Mouse (Mus musculus): Measurements from ENCODE around the gene Unc45b.

Gene Unc45b

DNA sequence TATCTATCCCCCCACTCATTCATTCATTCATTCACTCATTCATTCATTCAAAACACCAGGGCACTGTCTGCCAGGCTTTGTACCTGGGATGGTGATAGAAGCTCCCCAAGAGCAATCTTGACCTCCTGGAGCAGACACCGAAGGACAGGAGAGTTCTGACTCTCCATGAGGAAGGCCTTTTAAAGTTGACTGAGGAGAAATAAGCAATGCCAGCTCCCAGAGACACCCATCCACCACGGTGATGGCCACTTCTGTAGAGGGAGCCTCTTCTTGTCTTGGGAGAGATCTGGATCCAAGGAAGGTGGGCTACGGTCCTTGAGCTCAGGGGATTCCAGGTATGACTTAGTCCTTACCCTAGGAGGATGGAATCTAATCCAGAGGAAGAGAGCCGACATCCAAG lies at the start of gene Unc45b:
Gene Unc45b (plus strand): TSS at position 301 of the 400 bp plus-strand sequence.
- in situ Hi-C loops (cut with MboI) = loop anchor here (25.0 kb wide), 1 partner anchor 277 kb away; the partner anchor contains the start of genes Slfn3 and Slfn4

GRCm38 (mm10) chr11:82860759-82861158 lies 49.6 kb upstream of the Unc45b start:
- in situ Hi-C loops (cut with MboI) = no loop called here

GRCm38 (mm10) chr11:82861558-82861957 lies 48.8 kb upstream of the Unc45b start:
- in situ Hi-C loops (cut with MboI) = no loop called here

DNA sequence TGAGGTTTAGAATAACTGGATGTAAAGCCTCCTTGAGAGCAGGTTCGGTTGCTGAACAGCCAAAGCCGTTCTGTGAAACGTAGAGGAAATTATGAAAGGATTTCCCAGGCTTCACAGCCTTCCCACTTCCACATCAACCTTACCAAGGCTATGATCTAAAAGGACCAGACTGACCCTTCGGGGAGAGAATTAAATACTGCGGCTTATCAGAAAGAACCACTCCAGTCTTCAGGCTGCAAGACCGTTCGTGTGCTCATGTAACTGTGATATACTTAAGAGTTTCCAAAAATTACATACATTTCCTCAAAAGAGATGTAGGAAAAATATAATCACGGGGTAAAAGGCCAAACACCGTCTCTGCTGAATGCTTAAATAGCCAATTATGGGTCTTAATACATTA lies 47.7 kb upstream of the Unc45b start:
- in situ Hi-C loops (cut with MboI) = no loop called here

DNA sequence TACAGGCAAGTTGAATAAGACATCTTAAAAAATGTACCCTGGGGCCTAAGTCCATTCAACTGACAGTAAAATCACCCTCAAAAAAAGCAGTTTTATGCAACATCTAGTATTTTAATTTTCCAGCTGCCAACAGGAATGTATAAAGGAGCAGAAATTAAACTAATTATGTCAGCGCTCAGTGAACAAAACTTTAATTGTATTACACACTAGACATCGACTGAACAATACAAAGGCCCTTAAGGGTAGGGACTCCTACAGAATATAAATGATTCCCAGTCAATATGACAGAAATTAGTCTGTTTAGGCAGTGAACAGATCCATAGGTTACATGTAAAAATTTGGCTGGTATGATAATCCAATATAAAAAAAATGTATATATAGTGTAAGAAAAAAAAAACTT lies 47.3 kb upstream of the Unc45b start:
- in situ Hi-C loops (cut with MboI) = no loop called here

DNA sequence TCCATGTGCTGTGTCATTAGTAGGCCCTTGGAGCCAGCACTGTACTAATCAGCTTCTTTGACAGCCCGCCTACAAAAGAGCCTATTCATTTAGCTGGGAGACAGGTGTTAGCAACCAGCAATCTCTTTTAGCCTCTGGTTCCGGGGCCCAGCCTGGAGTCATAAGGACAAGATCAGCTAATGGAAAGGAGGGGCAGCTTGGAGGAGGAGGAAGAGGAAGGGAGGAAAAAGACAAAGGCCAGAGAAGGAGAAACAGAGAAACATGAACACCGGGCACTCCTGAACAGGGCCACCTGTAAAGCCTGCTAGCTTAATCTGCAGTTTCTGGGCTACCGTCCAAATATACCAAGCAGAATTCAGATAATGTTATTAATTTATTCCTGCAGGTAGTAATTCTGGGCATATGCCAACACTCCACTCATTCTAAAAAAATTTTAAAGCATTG lies 46.8 kb upstream of the Unc45b start:
- in situ Hi-C loops (cut with MboI) = no loop called here

DNA sequence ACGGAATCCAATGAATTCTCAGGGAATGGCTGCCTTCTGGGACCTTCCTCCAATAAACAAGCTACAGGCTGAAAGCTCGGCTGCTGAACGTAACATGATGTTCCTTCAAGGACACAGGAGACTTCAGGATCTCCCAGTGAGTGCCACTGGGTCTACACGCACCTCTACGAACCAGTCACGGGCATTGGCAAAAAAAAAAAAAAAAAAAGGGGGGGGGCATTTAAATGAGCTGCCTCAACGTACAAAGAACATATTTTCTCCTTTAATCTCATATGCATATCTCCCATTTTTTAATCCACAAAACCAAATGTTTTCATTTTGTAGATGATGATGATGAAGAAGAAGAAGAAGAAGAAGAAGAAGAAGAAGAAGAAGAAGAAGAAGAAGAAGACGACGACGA lies 44.4 kb upstream of the Unc45b start:
- in situ Hi-C loops (cut with MboI) = no loop called here

DNA sequence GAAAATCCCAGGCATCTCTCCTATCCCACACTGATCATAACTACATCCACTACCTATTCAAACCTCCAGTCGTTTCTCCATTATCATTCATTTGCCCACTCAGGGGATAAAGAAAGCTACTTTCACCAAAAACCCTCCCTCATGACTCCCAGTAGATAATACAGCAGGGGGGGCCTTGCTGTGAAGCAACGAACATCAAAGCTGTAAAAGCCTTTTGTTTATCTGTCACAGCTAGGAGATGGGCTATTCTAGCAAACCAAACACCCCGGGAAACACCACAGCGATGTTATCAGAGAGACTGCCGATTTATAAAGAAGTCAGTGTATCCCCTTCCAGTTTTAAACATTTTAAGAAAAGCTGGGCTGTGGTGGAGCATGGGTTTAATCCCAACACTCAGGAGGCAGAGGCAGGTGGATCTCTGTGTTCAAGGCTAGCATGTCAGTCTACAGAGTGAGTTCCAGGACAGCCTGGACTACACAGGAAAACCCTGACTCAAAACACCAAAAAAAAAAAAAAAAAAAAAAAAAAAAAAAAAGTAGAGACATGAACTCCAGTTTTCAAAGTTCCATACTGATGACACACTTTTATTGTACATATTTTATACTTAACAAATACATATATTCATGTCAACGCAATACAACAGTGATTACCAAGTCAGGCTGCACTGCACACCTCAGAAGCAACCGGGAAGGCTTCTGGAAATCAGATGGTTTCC lies 43.3 kb upstream of the Unc45b start:
- in situ Hi-C loops (cut with MboI) = no loop called here

GRCm38 (mm10) chr11:82867956-82868355 lies 42.4 kb upstream of the Unc45b start:
- in situ Hi-C loops (cut with MboI) = no loop called here

GRCm38 (mm10) chr11:82869506-82870172 lies 40.7 kb upstream of the Unc45b start:
- in situ Hi-C loops (cut with MboI) = loop anchor here (10.0 kb wide), 1 partner anchor 105 kb away; the partner anchor contains the start of genes Cct6b and Zfp830

DNA sequence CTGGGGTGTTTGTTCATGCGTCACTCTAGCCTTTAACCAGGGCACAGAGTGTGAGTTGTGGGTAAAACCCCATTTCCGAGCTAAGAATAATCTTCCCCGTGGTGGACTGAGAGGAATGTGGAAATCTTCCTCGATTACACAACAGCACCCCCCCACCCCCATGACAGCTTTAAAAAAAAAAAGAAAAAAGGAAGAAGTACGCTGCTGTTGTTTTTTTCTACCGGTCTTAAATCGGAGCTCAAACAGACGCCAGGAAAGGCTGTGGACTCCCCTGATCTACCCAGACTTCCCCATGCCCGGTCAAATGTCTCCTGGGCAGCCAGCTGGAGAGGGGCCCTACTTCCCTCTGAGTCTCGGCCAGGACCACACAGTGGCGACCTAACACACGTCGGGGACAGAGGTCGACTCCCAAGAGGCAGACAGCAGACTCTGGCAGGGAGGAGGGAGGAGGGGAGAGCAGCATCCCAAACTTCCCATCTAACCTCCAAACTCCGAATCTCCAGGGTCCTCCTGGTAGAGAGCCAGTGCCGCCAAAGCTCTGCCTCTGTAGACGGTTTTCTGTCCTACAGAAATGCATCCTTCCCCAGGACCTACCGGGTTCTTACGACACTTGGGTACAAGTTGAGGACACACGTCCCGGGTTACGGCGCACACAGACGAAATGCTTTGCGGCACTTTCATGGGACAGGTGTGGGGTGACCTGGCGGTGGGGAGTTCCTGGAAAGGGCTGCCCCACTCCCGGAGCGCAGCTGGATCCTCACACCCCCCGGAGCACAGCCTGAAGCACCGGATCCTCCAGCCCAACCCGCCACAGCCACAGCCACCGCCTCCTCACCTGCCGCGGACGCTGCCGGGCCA lies 39.9 kb upstream of the Unc45b start:
- in situ Hi-C loops (cut with MboI) = loop anchor here (10.0 kb wide), 1 partner anchor 106 kb away; the partner anchor contains the start of genes Cct6b and Zfp830

DNA sequence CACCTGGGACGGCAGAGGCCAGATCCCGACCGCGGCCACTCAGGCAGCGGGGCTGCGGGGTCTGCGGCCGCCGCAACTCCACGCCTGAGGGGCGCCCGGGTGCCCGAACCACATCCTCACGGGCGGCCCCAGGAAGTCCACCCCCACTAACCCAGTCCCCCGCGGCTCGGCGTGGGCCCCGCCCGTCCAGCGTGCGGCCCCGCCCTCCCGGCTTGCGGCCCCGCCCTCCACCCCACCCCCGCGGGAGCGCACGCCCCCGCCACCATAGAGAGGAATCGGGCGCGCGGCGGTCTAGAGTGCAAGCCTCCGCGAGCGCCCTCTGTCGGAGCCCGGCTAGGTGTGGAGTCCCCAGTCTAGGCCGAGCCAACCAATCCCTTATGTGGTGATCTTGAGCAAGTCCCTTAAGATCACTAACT lies 39.3 kb upstream of the Unc45b start, which contains the start of gene Rffl:
Gene Rffl (minus strand): TSS at position 180 of the 416 bp plus-strand sequence.
- in situ Hi-C loops (cut with MboI) = loop anchor here (10.0 kb wide), 1 partner anchor 106 kb away; the partner anchor contains the start of genes Cct6b and Zfp830

DNA sequence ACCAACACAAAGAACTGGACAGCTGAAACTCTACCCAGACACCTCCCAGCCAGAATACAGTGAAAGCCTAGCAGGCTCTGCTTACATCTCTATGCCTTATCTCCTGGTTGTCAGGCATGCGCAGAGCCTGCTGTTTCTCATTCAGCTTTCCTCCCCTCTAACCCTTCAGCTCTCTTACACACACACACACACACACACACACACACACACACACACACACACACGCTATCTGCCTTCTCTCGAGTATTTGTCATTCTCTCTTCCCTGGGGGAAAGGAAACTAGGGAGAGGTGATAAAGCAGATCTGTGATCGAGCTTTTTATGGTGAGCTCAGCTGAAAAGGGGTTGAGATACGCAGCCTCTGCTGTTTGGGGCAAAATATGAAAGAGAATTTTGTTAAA lies 35.4 kb upstream of the Unc45b start:
- in situ Hi-C loops (cut with MboI) = loop anchor here (10.0 to 25.0 kb wide), 3 partner anchors 110 to 638 kb away; partner anchors contain the start of genes Cct6b and Zfp830

GRCm38 (mm10) chr11:82875631-82876030 lies 34.7 kb upstream of the Unc45b start:
- in situ Hi-C loops (cut with MboI) = loop anchor here (10.0 to 25.0 kb wide), 3 partner anchors 111 to 638 kb away; partner anchors contain the start of genes Cct6b and Zfp830

GRCm38 (mm10) chr11:82877726-82878344 lies 32.5 kb upstream of the Unc45b start:
- in situ Hi-C loops (cut with MboI) = loop anchor here (10.0 to 25.0 kb wide), 3 partner anchors 113 to 641 kb away; partner anchors contain the start of genes Cct6b and Zfp830

DNA sequence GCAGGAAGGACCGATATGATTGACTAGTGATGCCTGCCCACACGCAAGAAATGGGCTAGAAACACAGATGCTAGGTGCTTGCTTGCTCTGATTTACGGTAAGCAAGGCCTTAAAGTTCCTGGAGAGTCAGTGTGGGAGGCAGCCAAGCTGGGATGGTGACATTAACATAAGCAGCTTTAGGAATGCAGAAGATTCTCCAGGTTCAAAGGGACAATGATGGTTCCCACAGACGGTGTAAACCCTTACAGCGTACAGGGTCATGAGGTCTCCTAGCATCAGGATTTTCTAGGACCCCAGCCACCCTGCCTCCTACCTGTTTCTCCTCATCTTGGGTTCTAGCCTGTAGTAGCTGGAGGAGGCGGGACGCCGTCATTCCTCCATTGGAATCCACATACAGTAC lies 27.2 kb upstream of the Unc45b start:
- in situ Hi-C loops (cut with MboI) = loop anchor here (25.0 kb wide), 2 partner anchors 271 to 646 kb away; no protein-coding TSS in a partner anchor

DNA sequence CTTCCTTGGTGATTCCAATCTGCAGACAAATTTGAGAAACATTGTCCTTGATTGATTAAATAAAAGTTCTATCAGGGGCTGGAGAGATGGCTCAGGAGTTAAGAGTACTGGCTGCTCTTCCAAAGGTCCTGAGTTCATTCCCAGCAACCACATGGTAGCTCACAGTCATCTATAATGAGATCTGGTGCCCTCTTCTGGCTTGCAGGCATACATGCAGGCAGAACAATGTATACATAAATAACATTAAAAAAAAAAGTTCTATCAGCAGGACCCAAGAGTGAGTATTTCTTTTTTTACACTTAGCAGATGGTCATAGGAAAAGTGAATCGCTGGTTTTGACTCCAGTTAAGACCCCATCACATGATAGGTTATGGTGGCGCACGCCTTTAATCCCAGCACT lies 23.8 kb upstream of the Unc45b start:
- in situ Hi-C loops (cut with MboI) = loop anchor here (25.0 kb wide), 2 partner anchors 274 to 649 kb away; no protein-coding TSS in a partner anchor

DNA sequence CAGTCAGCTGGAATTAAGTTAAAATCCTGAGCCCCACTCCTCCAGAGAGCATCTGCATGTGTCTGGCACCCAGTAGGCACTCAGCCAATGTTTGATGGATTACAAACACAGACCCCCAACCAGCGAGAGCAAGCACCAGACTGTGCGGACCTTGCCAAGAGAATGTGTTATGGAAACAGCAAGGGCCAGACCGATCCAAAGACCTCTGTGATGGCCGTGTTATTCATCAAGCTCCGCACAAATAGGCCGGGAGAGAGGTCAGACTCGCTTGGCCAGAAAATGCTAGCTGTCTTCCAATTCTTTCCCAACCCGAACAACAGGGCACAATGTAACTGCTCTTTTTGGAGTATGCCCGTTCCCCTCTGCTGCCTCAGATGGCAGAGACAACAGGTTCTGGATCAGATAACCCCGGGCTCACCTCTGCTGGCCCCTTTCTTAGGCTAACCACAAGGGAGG lies 21.8 kb upstream of the Unc45b start:
- in situ Hi-C loops (cut with MboI) = loop anchor here (25.0 kb wide), 2 partner anchors 276 to 651 kb away; no protein-coding TSS in a partner anchor

DNA sequence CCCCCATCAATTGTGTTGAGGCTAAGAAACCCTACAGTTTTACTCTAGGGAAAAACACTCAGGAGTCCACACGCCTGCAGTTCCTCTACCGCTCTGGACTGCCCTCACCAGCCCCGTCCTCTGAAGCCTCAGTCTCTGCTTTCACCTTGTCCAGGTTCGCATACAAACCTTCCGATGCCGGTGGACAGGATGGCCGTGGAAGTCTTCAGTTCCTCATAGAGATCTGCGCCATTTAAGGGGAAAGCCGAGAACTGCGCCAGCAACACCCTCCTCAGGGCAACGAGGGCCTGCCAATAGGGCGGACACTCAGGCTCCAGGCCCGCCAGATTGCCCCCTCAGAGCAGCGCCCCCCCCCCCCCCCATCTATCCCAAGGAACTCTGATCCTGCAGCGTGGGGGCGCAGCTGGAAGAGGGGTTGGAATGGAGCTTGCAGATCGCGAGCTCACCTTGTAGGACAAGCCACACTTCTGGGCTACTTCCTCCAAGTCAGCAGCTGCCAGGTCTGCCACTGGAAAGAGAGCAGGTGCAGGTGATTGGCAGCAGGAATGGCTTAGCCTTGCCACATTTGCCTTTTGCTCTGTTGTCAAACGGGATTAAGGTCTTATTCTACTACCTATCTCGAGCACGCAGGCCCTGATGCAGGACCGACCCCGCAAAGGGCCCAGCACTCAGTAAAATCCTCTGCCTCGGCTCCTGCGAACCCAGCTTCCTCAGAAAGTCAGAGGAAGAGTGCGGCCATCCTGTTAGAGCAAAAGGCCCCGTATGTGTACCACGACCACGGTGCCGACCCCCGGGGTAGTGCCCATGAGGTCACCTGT lies 20.6 kb upstream of the Unc45b start:
- in situ Hi-C loops (cut with MboI) = loop anchor here (25.0 kb wide), 2 partner anchors 277 to 652 kb away; no protein-coding TSS in a partner anchor

GRCm38 (mm10) chr11:82890342-82890762 lies 20.0 kb upstream of the Unc45b start, which contains the start of gene Rad51d:
Rad51d (minus strand) TSS chr11:82890614.
- in situ Hi-C loops (cut with MboI) = loop anchor here (25.0 kb wide), 2 partner anchors 278 to 653 kb away; no protein-coding TSS in a partner anchor
